Mouse (Mus musculus) ovary, postnatal 36 days (tissue): ENCODE data around the gene Gm35549.

Experiments
- DNase-seq: peaks from one replicate; pipeline ENCODE4 v3.0.0; 2022; ENCODE audit warnings: low spot score, mixed read lengths

Gene Gm35549

DNA sequence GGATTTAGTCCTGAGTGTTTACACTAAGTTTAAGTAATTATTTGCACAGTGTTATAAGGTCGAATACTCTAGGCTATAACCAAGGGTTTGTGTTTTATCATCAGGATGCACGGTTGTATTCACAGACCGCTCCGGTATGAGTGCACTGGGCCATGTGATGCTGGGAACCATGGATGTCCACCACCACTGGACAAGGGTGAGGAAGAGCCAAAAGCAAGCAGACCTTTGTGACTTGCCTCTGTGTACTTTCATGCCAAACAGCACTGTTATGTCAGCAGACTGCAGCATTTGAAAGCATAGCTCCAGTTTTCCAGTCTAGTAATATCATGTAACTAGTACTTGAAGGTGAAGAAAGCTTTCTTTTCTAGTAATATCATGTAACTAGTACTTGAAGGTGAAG lies 17.1 kb downstream of the Gm35549 start:
- no peak for DNase-seq

DNA sequence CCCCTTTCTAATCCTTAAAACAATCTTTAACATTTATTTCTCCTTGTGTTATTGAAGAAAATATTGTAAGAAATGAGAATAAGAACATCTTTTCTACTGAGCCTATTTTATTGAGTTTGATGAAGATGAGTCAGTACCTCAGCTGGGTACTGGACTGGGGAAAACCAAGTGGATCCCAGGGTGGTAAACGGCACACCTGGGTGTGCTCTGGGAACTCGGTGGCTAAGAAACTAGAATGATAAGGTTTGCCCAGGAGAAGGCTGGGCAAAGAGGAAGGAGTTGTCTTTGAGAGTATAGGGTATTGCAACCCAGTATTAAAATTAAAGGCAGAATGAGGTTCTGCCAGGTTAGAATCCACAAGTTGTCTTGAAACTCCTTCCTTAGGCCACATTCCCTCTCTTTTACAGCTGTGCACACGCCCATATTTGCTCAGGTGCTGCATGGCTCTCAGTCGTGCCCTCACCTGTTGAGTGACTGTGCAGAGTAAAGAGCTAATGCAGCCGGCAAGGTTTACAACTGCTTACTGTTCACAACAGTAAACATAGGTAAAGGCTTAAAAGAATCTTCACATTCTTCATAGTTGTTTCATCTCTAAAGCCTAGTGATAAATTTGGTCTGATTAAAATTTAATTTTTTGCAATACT lies 20.3 kb downstream of the Gm35549 start:
- DNase-seq = no peak

DNA sequence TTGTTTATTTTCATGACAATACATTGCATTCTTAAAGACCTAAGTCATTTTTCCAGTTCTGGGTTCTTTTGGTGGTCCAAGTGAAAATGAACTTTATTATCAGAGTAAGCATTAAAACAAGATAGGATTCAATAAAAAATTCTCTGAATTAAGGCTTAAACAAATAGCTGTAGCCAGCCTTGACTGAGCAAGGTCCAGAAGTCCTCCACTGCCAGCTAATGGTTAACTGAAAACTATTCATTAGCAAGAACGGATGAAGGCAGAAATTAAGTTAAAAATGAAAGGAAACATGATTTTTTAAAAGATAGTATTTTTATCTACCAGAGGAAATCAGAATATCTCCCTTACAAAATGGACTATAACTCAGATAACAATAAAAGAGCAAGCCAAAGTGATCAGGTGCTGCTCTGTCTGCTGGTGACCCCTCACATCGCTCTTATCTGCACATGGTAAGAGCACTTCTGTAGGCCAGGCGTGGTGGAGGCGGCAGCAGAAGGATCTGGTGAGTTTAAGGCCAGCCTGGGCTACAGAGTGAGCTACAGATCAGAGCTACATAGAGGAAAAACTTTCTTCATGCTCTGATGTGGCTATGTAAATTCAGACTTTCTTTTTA lies 28.5 kb downstream of the Gm35549 start:
- DNase-seq = no peak

DNA sequence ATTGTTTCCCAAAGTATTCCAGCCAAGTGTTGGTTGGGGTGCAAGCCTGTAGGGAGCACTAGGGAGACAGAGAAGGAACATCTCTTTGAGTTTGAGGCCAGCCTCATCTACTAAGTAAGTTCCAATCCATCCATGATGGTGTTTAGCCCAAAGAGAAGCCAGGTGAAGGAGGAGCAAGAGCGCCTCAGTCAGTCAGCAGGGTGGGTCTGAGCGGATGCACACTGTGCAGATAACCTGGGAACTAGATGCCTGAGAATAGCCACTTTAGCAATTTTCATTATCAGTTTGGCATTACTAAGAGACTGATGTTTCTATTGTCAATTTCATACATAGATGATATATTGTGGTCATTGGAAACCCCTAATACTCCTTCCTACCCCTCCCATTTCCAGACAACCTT lies 29.1 kb downstream of the Gm35549 start:
- DNase-seq = no peak

DNA sequence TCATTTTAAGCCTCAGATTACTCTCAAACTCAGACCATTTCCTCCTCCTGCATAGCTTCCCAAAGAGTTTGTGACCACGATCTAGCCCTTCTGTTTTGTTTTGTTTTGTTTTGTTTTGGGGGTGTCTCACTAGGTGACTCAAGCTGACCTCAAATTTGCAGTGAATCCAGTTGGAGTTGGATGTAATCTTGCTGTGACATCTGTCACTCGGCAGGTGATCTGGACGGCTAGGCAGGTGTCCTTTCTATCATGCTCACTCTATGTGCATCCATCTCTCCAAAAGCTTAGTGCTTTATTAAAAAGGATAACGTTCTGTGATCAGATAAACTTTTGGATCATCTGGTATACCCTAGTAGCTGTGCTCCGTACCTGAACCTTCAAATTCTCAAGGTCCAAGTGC lies 31.4 kb downstream of the Gm35549 start:
- no peak for DNase-seq

DNA sequence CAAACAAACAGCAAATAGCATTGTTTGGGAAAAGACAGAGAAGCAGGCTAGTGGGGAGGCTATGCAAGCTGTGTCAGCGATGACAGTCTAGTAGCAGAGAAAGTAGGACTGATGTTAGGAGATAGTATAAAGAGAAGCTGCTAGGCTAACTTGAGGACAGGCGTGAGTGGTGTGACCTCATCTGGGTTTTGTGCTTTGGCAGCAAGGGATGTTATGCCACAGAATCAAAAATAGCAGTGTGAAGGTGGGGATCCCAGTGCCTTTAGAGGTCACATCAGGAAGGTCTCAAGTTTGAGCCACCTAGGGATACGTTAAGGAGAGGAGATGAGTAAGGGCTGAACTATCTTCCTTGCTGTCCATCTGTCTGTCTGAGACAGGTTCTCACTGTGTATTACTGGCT lies 33.6 kb downstream of the Gm35549 start:
- no peak for DNase-seq

DNA sequence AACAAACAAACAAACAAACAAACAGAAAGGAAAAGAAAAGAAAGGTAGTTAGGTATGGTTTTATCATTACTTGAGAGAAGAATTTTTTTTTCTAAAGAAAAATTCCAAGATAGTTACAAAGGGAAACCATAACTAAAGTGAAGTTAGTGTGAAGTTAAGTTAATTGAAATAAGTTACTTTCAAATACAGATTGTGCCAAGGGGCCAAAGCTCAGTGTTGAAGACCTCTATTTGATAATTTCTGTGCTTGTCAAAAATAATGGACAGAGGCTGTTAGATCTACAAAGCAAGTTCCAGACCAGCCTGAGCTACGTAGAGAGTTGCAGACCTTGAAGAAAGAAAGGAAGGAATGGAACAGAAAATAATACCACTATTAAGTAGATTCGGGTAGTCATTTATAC lies 36.6 kb downstream of the Gm35549 start:
- no peak for DNase-seq

DNA sequence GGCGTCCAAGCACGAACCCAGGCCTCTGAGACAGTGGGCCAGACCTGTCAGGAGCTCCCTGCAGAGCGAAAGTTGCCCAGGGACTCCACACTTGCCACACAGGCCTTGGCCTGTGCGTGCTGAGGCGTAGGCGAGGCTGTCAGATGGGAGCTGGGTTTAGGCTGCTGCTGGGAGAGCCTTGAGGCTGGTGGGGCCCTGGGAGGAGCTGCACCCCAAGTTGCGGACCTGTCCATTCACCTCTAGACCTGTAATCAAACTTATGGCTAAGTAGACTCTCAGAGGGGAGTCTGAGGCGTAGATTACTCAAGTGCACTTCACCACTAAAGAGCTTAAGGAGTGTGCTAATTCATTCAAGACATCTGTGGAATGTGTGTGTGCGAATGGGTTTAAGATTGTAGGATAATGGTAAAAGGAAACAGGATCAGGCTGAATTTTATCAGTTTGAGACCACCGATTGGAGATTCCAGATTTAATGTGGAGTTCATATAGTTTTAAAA lies 37.9 kb downstream of the Gm35549 start:
- no peak for DNase-seq

DNA sequence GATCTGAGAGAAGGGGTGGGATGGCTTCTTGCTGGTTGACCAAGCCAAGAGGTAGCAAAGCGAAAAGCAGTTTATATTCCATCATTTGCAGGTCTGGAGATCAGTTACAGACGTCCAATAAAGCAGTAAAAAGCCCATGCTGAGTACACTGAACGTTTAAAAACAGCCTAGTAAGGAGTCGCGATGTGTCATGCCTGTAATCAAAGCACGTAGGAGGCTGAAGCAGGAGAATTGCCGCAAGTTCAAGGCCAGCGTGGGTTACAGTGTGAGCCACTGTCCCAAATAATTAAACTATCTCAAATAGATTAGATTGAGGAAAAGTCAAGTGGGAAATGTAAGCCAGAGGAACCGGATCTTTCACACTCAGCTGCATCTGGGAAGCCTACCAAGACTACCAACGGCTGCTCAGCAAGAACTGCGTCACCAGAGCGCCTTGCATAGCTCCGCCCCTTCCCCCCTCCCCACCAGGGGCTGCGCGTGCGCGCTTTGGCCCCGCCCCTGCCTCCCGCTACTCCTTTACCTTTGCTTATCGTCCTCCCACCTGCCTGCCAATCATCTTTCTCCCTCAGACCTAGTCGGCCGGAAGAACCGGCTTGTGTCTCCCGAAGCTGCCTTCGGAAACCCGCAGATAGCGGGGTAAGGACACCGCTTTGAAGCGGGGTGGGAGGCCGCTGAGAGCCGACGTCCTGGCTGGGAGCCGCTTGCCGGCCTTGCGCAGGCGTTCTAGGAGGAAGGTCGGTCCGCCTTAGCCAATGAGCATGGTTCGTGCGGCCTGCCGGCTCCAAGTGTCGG lies 38.6 kb downstream of the Gm35549 start, which contains the start of gene Tcaim:
TSS of gene Tcaim (plus strand) at position 487 of the 792 bp plus-strand sequence.
- peak; percentile 88 for DNase-seq

DNA sequence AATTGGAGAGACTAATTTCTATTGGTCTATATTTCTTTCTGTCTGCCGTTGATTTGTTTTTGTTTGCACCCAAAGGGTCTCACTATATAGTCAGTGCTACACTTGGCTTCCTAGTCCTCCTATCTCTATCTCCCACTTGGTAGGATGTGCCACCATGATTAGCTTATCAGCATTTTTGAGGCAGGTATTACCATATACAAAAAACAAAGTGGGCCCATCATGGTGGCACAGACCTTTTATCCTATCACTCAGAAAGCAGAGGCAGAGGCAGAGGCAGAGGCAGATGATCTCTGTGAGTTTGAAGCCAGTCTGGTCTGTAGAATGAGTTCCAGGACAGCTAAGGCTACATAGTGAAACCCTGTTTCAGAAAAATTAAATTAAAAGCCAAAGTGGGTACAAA lies 57.3 kb downstream of the Gm35549 start:
- no peak for DNase-seq

DNA sequence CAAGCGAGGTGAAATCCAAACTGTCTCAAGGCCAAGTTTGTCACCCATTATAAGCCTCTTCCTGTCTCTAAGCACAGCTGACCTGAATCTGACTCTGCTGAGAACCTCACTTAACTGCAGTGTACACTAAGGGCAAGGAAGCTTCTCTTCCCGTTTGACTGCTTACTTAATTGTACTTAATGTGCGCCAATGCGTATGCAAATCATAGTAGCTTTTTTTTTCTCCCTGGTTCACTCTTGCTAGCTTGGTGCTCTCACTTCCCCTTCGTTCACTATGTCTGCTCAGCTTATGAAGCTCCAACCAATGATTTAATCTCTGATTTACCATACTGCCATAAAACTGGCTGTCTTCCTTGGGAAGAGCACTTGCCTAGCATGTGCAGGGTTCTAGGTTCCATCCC lies 58.6 kb downstream of the Gm35549 start:
- no peak for DNase-seq
